Mouse (Mus musculus) cerebellum, adult 2 months (tissue): ENCODE measurements around the gene Gtf2f1. TPM values are rescaled to one million over a fixed set of nuclear protein-coding genes. Genes with fewer than 3 reads are reported as not detected.

Source experiments
- DNase-seq, 2 experiments: peaks; one replicate each; pipeline ENCODE4 v3.0.0; 2021
- H3K27ac ChIP-seq: fragments of 200-500 bp; 2 replicates; pipeline ENCODE4 v1.5.1; 2012; ENCODE audit warnings: low read length, control low read depth, inconsistent platforms; ENCODE audit not compliant: insufficient read depth
- H3K27me3 ChIP-seq: fragments of 200-500 bp; 2 replicates; pipeline ENCODE4 v1.6.1; 2012; ENCODE audit warnings: inconsistent platforms, mild to moderate bottlenecking, low read length, moderate library complexity; ENCODE audit not compliant: control insufficient read depth, insufficient read depth
- H3K4me1 ChIP-seq: fragments of 200-500 bp; 2 replicates; pipeline ENCODE4 v1.6.1; 2011; ENCODE audit warnings: low read length; ENCODE audit not compliant: control insufficient read depth, insufficient read depth
- H3K4me3 ChIP-seq: fragments of 200-500 bp; replicated peaks from 2 replicates; pipeline ENCODE3; 2011; ENCODE audit warnings: mild to moderate bottlenecking, low read depth, low read length, control low read depth; ENCODE audit not compliant: insufficient read depth
- CTCF ChIP-seq: fragments of 200-500 bp; IDR thresholded peaks from 2 replicates; pipeline ENCODE4 v1.5.1; 2011; ENCODE audit warnings: low read depth, mild to moderate bottlenecking, control low read depth, low read length, moderate library complexity, borderline replicate concordance; ENCODE audit not compliant: insufficient read depth
- POLR2A ChIP-seq: fragments of 200-500 bp; IDR thresholded peaks from 2 replicates; pipeline ENCODE4 v1.6.1; 2011; ENCODE audit warnings: low read length, control low read depth, borderline replicate concordance; ENCODE audit not compliant: insufficient read depth
- WGBS: fragments of 180-500 bp; shearing (Covaris S2); methylation state at CpG from one replicate; pipeline ENCODE4 v1.1.7; 2018; 5-methylcytosine and 5-hydroxymethylcytosine counted together
- polyA plus RNA-seq: library from polyadenylated mRNA; depleted of rRNA; stranded (reverse); fragments of >200 nt; gene quantifications from 2 replicates; pipeline ENCODE4 v1.2.3, GENCODE M21; 2012

Gtf2f1 gene
- polyA plus RNA-seq, 1 experiment: 85.3 TPM

DNA sequence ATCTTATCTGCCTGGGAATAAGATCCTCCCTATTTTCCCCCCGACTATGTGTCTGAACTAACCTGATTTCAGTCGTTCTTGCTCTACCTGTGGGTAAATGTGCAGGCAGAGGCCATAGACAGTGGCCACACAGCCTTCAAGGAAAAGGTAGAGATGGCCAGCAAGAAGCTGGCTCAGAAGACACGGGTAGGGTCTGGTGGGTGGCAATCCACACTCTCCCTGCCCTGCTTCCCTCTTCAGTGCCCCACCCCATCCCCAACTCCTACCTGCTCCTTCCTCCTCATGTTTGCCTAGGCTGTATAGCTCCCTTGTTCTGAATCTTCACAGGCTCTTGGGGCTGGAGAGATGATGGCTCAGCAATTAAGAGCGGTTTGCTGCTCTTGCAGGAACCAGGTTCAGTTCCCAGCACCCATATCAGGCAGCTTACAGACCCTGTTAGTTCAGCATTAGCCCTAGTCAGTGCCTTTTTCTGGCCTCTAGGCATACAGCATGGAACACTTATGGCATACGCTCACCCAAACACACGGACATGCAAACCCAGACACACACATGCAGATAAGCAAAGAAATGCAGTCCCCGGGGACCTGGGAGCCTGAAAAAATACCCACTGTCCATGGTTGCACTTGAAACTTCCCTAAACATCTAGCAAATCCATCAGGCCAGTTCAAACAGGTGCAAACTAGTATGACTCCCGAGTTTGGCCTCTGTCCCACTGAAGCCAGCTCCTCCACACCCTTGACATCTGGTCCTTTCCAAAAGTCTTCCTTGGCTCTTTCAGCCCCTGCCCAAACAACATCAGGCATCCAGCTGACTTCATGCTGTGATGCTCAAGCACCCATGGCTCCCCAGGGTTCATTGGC is 34.3 kb downstream of the Gtf2f1 start:
- H3K27ac ChIP-seq: no peak overlapping the region
- H3K4me1 ChIP-seq: no peaks in the 10 kb centered on the region
- TF ChIP-seq POLR2A (no peak), CTCF (no peak)
- H3K27me3 ChIP-seq: no peaks in the 10 kb centered on the region
- WGBS: 67% methylated on average over 8 of the region's 8 CpGs
- no peak overlapping the region for H3K4me3 ChIP-seq
- no peak for DNase-seq

DNA sequence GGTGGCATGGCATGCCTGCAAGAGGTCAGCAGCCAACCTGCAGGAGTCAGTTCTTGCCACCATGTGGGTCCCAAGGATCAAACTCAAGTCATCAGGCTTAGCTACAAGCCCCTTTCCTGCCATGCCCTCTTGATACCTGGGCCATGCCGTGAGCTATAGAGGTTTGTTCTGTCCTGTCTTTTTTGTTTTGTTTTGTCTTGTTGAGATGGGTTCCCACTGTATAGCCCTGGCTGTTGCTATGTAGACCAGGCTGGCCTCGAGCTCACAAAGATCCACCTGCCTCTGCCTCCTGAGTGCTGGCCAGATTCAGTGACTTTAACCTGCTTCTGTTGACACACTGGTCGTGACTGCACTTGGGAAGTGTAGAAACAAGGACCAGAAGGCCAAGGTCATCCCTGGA is 35.7 kb downstream of the Gtf2f1 start:
- Histone ChIP-seq H3K4me3 (no peak overlapping the region), H3K27ac (no peak overlapping the region), H3K4me1 (no peaks in the 10 kb centered on the region), H3K27me3 (no peaks in the 10 kb centered on the region)
- TF ChIP-seq CTCF (no peak), POLR2A (no peak)
- WGBS: 79% methylated on average over 3 of the region's 3 CpGs
- no peak for DNase-seq

GRCm38 (mm10) chr17:56974708-56975240 is 36.3 kb downstream of the Gtf2f1 start:
- DNase-seq: no peak
- no peaks in the 10 kb centered on the region for H3K4me1 ChIP-seq
- WGBS: 77% methylated on average over 5 of the region's 5 CpGs

GRCm38 (mm10) chr17:56973956-56974707 is 37.0 kb downstream of the Gtf2f1 start:
- Histone ChIP-seq H3K4me1 (no peaks in the 10 kb centered on the region), H3K4me3 (no peak overlapping the region), H3K27ac (no peak overlapping the region), H3K27me3 (no peaks in the 10 kb centered on the region)
- TF ChIP-seq CTCF: no peak
- TF ChIP-seq POLR2A: no peak
- no peak for DNase-seq
- WGBS: 68% methylated on average over 14 of the region's 14 CpGs

More at GRCm38 (mm10) chr17:56974708-56975240, 36.3 kb downstream of the Gtf2f1 start:
- TF ChIP-seq POLR2A (no peak), CTCF (no peak)
- no peak overlapping the region for H3K27ac ChIP-seq
- H3K4me3 ChIP-seq: no peak overlapping the region
- no peaks in the 10 kb centered on the region for H3K27me3 ChIP-seq

GRCm38 (mm10) chr17:56970081-56970480 is 41.0 kb downstream of the Gtf2f1 start:
- WGBS: 27% methylated on average over 5 of the region's 5 CpGs
- no peak for DNase-seq
- Histone ChIP-seq H3K27me3 (no peaks in the 10 kb centered on the region), H3K27ac (no peak overlapping the region), H3K4me1 (no peaks in the 10 kb centered on the region), H3K4me3 (no peak overlapping the region)
- TF ChIP-seq CTCF (no peak), POLR2A (no peak)

DNA sequence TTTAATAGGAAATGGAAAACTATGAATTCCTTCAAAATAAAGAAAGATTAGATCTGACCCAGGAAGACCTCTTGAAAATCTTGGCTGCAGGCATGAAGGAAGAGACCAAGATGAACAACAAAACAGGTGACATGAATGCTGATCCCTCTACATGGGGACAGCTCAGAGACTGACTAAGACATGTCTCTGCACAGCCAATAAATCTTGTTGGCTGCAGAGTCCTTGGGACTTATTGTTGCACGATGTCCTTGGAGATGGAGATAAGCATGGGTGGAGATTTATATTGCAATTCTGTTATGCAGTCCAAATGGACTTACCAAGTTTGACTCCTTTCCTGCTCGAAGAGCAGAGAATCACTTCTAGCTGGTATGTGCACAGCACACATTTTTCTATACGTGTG is 41.8 kb downstream of the Gtf2f1 start:
- H3K27ac ChIP-seq: no peak overlapping the region
- H3K27me3 ChIP-seq: no peaks in the 10 kb centered on the region
- H3K4me3 ChIP-seq: no peak overlapping the region
- no peak for DNase-seq
- WGBS: 32% methylated on average over 3 of the region's 3 CpGs
- no peaks in the 10 kb centered on the region for H3K4me1 ChIP-seq
- no peak for TF ChIP-seq POLR2A
- no peak for TF ChIP-seq CTCF

DNA sequence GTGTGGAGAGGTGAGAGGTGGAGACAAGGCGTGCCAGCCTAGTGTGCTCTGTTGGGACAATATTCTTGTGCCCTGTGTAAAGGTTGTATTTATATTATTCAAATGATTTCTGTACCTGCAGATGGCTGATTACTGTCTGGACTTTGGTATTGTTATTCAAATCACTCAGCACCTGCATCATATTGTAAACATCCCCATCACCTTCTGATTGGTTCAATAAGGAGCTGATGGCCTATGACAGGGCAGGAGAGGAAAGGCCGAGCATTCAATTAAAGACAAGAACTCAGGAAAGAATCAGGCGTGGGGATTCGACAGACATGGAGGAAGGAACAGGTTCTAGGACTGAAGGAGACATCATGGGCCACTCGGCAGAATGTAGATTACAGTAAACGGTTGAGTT is 47.4 kb downstream of the Gtf2f1 start:
- Histone ChIP-seq H3K27me3 (no peaks in the 10 kb centered on the region), H3K4me1 (no peaks in the 10 kb centered on the region), H3K27ac (no peak overlapping the region), H3K4me3 (no peak overlapping the region)
- TF ChIP-seq CTCF (no peak), POLR2A (no peak)
- no peak for DNase-seq
- WGBS: 81% methylated on average over 6 of the region's 6 CpGs
